Mouse (Mus musculus): ENCODE measurements at regions not wholly inside any gene's neighbourhood (a gene's known extent, or its start where the extent isn't known, plus 50 kb on each side); places are given as distances from the start of the nearest gene placed in this dataset.

- POLR2A ChIA-PET = interaction anchor here in 1 of 4 experiments (0.6 kb wide), 1 partner anchor 14 kb away, joined by 3 read pairs; no protein-coding TSS in a partner anchor
- CTCF ChIA-PET = no interaction called here
These were observed 154.9 kb upstream of the Gm34302 start for GRCm38 (mm10) chr3:63638572-63638971.

- POLR2A ChIA-PET = interaction anchor here in 1 of 4 experiments (0.7 kb wide), 1 partner anchor 157 kb away, joined by 3 read pairs; no protein-coding TSS in a partner anchor
These were observed 154.2 kb upstream of the Gm34302 start for GRCm38 (mm10) chr3:63637913-63638312.

GRCm38 (mm10) chr3:63627724-63628123, 144.0 kb upstream of the Gm34302 start:
- CTCF ChIA-PET = no interaction called here
- POLR2A ChIA-PET = no interaction called here

More at GRCm38 (mm10) chr3:63637913-63638312, 154.2 kb upstream of the Gm34302 start:
- CTCF ChIA-PET = no interaction called here

- ChIA-PET POLR2A (no interaction called here), CTCF (no interaction called here)
These were observed 132.4 kb upstream of the Gm34302 start for GRCm38 (mm10) chr3:63616127-63616526.

- ChIA-PET CTCF (no interaction called here), POLR2A (interaction anchor here in 1 of 4 experiments (1.0 kb wide), 1 partner anchor 27 kb away, joined by 3 read pairs; no protein-coding TSS in a partner anchor)
These were observed 130.0 kb upstream of the Gm34302 start for GRCm38 (mm10) chr3:63613652-63614051.

GRCm38 (mm10) chr3:63612767-63613363, 129.2 kb upstream of the Gm34302 start:
- CTCF ChIA-PET = no interaction called here
- POLR2A ChIA-PET = no interaction called here

GRCm38 (mm10) chr3:63610113-63610919, 126.6 kb upstream of the Gm34302 start:
- POLR2A ChIA-PET = interaction anchor here in 2 of 4 experiments (0.6 kb wide), 3 partner anchors 23 to 1295 kb away, joined by 3 read pairs; no protein-coding TSS in a partner anchor
- CTCF ChIA-PET = interaction anchor here in 1 of 4 experiments (1.1 kb wide), 1 partner anchor 310 kb away, joined by 3 read pairs; no protein-coding TSS in a partner anchor

GRCm38 (mm10) chr3:63609454-63610112, 125.9 kb upstream of the Gm34302 start:
- POLR2A ChIA-PET = interaction anchor here in 2 of 4 experiments (0.6 kb wide), 3 partner anchors 22 to 1294 kb away, joined by 3 read pairs; no protein-coding TSS in a partner anchor
- CTCF ChIA-PET = interaction anchor here in 1 of 4 experiments (0.7 kb wide), 1 partner anchor 13 kb away, joined by 4 read pairs; no protein-coding TSS in a partner anchor

GRCm38 (mm10) chr3:63582717-63583696, 99.3 kb upstream of the Gm34302 start:
- CTCF ChIA-PET = no interaction called here
- POLR2A ChIA-PET = interaction anchor here in 1 of 4 experiments (0.9 kb wide), 1 partner anchor 288 kb away, joined by 3 read pairs; no protein-coding TSS in a partner anchor

- ChIA-PET POLR2A (no interaction called here), CTCF (no interaction called here)
These were observed 98.5 kb upstream of the Gm34302 start for GRCm38 (mm10) chr3:63582180-63582579.

- CTCF ChIA-PET = no interaction called here
These were observed 87.1 kb upstream of the Gm34302 start for GRCm38 (mm10) chr3:63570607-63571353.

GRCm38 (mm10) chr3:63570082-63570481, 86.4 kb upstream of the Gm34302 start:
- ChIA-PET POLR2A (interaction anchor here in 2 of 4 experiments (0.5 to 1.7 kb wide), 3 partner anchors 156 to 299 kb away, joined by 3 to 6 read pairs (median 4); no protein-coding TSS in a partner anchor), CTCF (no interaction called here)

More at GRCm38 (mm10) chr3:63570607-63571353, 87.1 kb upstream of the Gm34302 start:
- POLR2A ChIA-PET = interaction anchor here in 2 of 4 experiments (0.5 to 1.7 kb wide), 3 partner anchors 156 to 298 kb away, joined by 3 to 6 read pairs (median 4); no protein-coding TSS in a partner anchor

- CTCF ChIA-PET = interaction anchor here in 1 of 4 experiments (0.7 kb wide), 1 partner anchor 301 kb away, joined by 3 read pairs; no protein-coding TSS in a partner anchor
- POLR2A ChIA-PET = interaction anchor here in 1 of 4 experiments (1.7 kb wide), 1 partner anchor 300 kb away, joined by 3 read pairs; no protein-coding TSS in a partner anchor
These were observed 85.4 kb upstream of the Gm34302 start for GRCm38 (mm10) chr3:63569004-63569596.

- CTCF ChIA-PET = no interaction called here
- POLR2A ChIA-PET = no interaction called here
These were observed 84.0 kb upstream of the Gm34302 start for GRCm38 (mm10) chr3:63567726-63568125.

GRCm38 (mm10) chr3:63563057-63563456, 79.4 kb upstream of the Gm34302 start:
- ChIA-PET POLR2A (no interaction called here), CTCF (no interaction called here)

GRCm38 (mm10) chr3:63562532-63562931, 78.9 kb upstream of the Gm34302 start:
- CTCF ChIA-PET = no interaction called here
- POLR2A ChIA-PET = no interaction called here

- ChIA-PET POLR2A (no interaction called here), CTCF (interaction anchor here in 1 of 4 experiments (0.6 kb wide), 1 partner anchor 17 kb away, joined by 3 read pairs; no protein-coding TSS in a partner anchor)
These were observed 77.1 kb upstream of the Gm34302 start for GRCm38 (mm10) chr3:63560745-63561151.

All from embryonic stem cell, embryonic (primary cell).